Mouse (Mus musculus): Measurements from ENCODE around the gene Psma5.

The Psma5 gene

GRCm38 (mm10) chr3:108306387-108306786 lies 49.7 kb downstream of the Psma5 start:
- DNase-seq (ENCODE audit: low spot score): no peak

- DNase-seq (ENCODE audit: low spot score): no peak
Observed at GRCm38 (mm10) chr3:108307485-108307884, 50.8 kb downstream of the Psma5 start.

- DNase-seq (ENCODE audit: low spot score): no peak
Observed at GRCm38 (mm10) chr3:108310921-108311341, 54.2 kb downstream of the Psma5 start.

- no peak for DNase-seq (ENCODE audit: low spot score)
Observed at GRCm38 (mm10) chr3:108311688-108312087, 55.0 kb downstream of the Psma5 start.

- no peak for DNase-seq (ENCODE audit: low spot score)
Observed at GRCm38 (mm10) chr3:108312414-108312813, 55.7 kb downstream of the Psma5 start.

GRCm38 (mm10) chr3:108313138-108313537 lies 56.4 kb downstream of the Psma5 start:
- no peak for DNase-seq (ENCODE audit: low spot score)

- DNase-seq (ENCODE audit: low spot score): no peak
Observed at GRCm38 (mm10) chr3:108314038-108314675, 57.4 kb downstream of the Psma5 start.

- no peak for DNase-seq (ENCODE audit: low spot score)
Observed at GRCm38 (mm10) chr3:108318517-108318916, 61.8 kb downstream of the Psma5 start.

- no peak for DNase-seq (ENCODE audit: low spot score)
Observed at GRCm38 (mm10) chr3:108321671-108322070, 64.9 kb downstream of the Psma5 start.

GRCm38 (mm10) chr3:108322136-108322535 lies 65.4 kb downstream of the Psma5 start:
- no peak for DNase-seq (ENCODE audit: low spot score)

- DNase-seq (ENCODE audit: low spot score): no peak
Observed at GRCm38 (mm10) chr3:108322962-108323361, 66.2 kb downstream of the Psma5 start.

GRCm38 (mm10) chr3:108324837-108325236 lies 68.1 kb downstream of the Psma5 start:
- no peak for DNase-seq (ENCODE audit: low spot score)

GRCm38 (mm10) chr3:108325521-108325920 lies 68.8 kb downstream of the Psma5 start:
- no peak for DNase-seq (ENCODE audit: low spot score)

GRCm38 (mm10) chr3:108327275-108327674 lies 70.5 kb downstream of the Psma5 start:
- DNase-seq (ENCODE audit: low spot score): no peak

GRCm38 (mm10) chr3:108327916-108328315 lies 71.2 kb downstream of the Psma5 start:
- DNase-seq (ENCODE audit: low spot score): no peak

- no peak for DNase-seq (ENCODE audit: low spot score)
Observed at GRCm38 (mm10) chr3:108328441-108328841, 71.7 kb downstream of the Psma5 start.
